Mouse (Mus musculus): ENCODE measurements around the gene Samhd1.
A peak's percentile ranks its signal among the peaks of the same experiment; 100 is the strongest.

The Samhd1 gene

GRCm38 (mm10) chr2:157136646-157137045 is 1.6 kb upstream of the Samhd1 start:
- DNase-seq (ENCODE audit: low spot score in 2 of 2): no peak

GRCm38 (mm10) chr2:157136176-157136575 is 1.1 kb upstream of the Samhd1 start:
- DNase-seq (ENCODE audit: low spot score in 2 of 2): no peak

GRCm38 (mm10) chr2:157135529-157136120 is 560 bp upstream of the Samhd1 start:
- DNase-seq (ENCODE audit: low spot score in 2 of 2): no peak

GRCm38 (mm10) chr2:157134479-157134931 is 560 bp downstream of the Samhd1 start:
- DNase-seq (ENCODE audit: low spot score in 2 of 2): peak; percentile 57 to 82

- DNase-seq (ENCODE audit: low spot score in 2 of 2): no peak
Observed at GRCm38 (mm10) chr2:157133769-157134478, 1.1 kb downstream of the Samhd1 start.

GRCm38 (mm10) chr2:157132686-157133540 is 2.2 kb downstream of the Samhd1 start:
- DNase-seq (ENCODE audit: low spot score in 2 of 2): no peak

- no peak for DNase-seq (ENCODE audit: low spot score in 2 of 2)
Observed at GRCm38 (mm10) chr2:157132086-157132485, 3.0 kb downstream of the Samhd1 start.

GRCm38 (mm10) chr2:157130813-157131514 is 4.1 kb downstream of the Samhd1 start:
- no peak for DNase-seq (ENCODE audit: low spot score in 2 of 2)

- no peak for DNase-seq (ENCODE audit: low spot score in 2 of 2)
Observed at GRCm38 (mm10) chr2:157129601-157130164, 5.4 kb downstream of the Samhd1 start.

GRCm38 (mm10) chr2:157129096-157129495 is 6.0 kb downstream of the Samhd1 start:
- DNase-seq (ENCODE audit: low spot score in 2 of 2): no peak

- DNase-seq (ENCODE audit: low spot score in 2 of 2): no peak
Observed at GRCm38 (mm10) chr2:157128072-157128471, 7.0 kb downstream of the Samhd1 start.

- no peak for DNase-seq (ENCODE audit: low spot score in 2 of 2)
Observed at GRCm38 (mm10) chr2:157127370-157127769, 7.7 kb downstream of the Samhd1 start.

- no peak for DNase-seq (ENCODE audit: low spot score in 2 of 2)
Observed at GRCm38 (mm10) chr2:157125246-157125645, 9.8 kb downstream of the Samhd1 start.

- no peak for DNase-seq (ENCODE audit: low spot score in 2 of 2)
Observed at GRCm38 (mm10) chr2:157121766-157122165, 13.3 kb downstream of the Samhd1 start.

GRCm38 (mm10) chr2:157119075-157119474 is 16.0 kb downstream of the Samhd1 start:
- no peak for DNase-seq (ENCODE audit: low spot score in 2 of 2)

- no peak for DNase-seq (ENCODE audit: low spot score in 2 of 2)
Observed at GRCm38 (mm10) chr2:157118556-157118955, 16.5 kb downstream of the Samhd1 start.

GRCm38 (mm10) chr2:157116964-157117363 is 18.1 kb downstream of the Samhd1 start:
- no peak for DNase-seq (ENCODE audit: low spot score in 2 of 2)

- DNase-seq (ENCODE audit: low spot score in 2 of 2): no peak
Observed at GRCm38 (mm10) chr2:157108236-157108635, 26.8 kb downstream of the Samhd1 start.

- DNase-seq (ENCODE audit: low spot score in 2 of 2): no peak
Observed at GRCm38 (mm10) chr2:157104454-157104853, 30.6 kb downstream of the Samhd1 start.

- DNase-seq (ENCODE audit: low spot score in 2 of 2): no peak
Observed at GRCm38 (mm10) chr2:157102256-157102655, 32.8 kb downstream of the Samhd1 start.

- no peak for DNase-seq (ENCODE audit: low spot score in 2 of 2)
Observed at GRCm38 (mm10) chr2:157101650-157102049, 33.4 kb downstream of the Samhd1 start.

GRCm38 (mm10) chr2:157100319-157100605 is 34.8 kb downstream of the Samhd1 start:
- no peak for DNase-seq (ENCODE audit: low spot score in 2 of 2)

All from spleen, postnatal 4 days (tissue).